Mouse (Mus musculus) C2C12 (cell line): ENCODE measurements at regions not wholly inside any gene's neighbourhood (a gene's known extent, or its start where the extent isn't known, plus 50 kb on each side); places are given as distances from the start of the nearest gene placed in this dataset.

Source experiments
- H3K27me3 ChIP-seq: one replicate; pipeline ENCODE4 v1.6.1; 2011; ENCODE audit not compliant: control insufficient read depth, insufficient read depth, insufficient read length
- H3K36me3 ChIP-seq: one replicate; pipeline ENCODE4 v1.6.1; 2011; ENCODE audit not compliant: control insufficient read depth, insufficient read depth
- H3K4me3 ChIP-seq: one replicate; pipeline ENCODE4 v1.5.1; 2011; ENCODE audit warnings: mild to moderate bottlenecking, control low read depth; ENCODE audit not compliant: poor library complexity, insufficient read depth, severe bottlenecking
- H3K79me2 ChIP-seq: one replicate; pipeline ENCODE4 v1.6.1; 2011; ENCODE audit not compliant: control insufficient read depth, insufficient read depth
- H3K79me3 ChIP-seq: one replicate; pipeline ENCODE4 v1.6.1; 2011; ENCODE audit warnings: low read depth, control low read depth
- H3ac ChIP-seq: one replicate; pipeline ENCODE3; 2011; ENCODE audit warnings: low read depth; ENCODE audit not compliant: control insufficient read depth, insufficient read length
- CEBPB ChIP-seq: IDR thresholded peaks from one replicate; pipeline ENCODE4 v1.6.1; 2011; ENCODE audit warnings: low read depth, mild to moderate bottlenecking, control low read depth, moderate library complexity
- CTCF ChIP-seq: IDR thresholded peaks from one replicate; pipeline ENCODE4 v1.5.1; 2011; ENCODE audit not compliant: control insufficient read depth, insufficient read depth, insufficient read length
- FOSL1 ChIP-seq: IDR thresholded peaks from one replicate; pipeline ENCODE4 v1.8.0; 2011; ENCODE audit warnings: mild to moderate bottlenecking, low read length; ENCODE audit not compliant: poor library complexity, insufficient read depth, severe bottlenecking
- MAX ChIP-seq: IDR thresholded peaks from one replicate; pipeline ENCODE4 v1.6.1; 2011; ENCODE audit warnings: mild to moderate bottlenecking, control low read depth
- MYOD1 ChIP-seq: IDR thresholded peaks from one replicate; pipeline ENCODE4 v1.6.1; 2011; ENCODE audit warnings: low read depth; ENCODE audit not compliant: control insufficient read depth, insufficient read length
- MYOG ChIP-seq: IDR thresholded peaks from one replicate; pipeline ENCODE4 v1.6.1; 2011; ENCODE audit not compliant: control insufficient read depth, insufficient read length; ENCODE audit errors: extremely low read depth
- USF1 ChIP-seq: IDR thresholded peaks from one replicate; pipeline ENCODE4 v1.6.1; 2011; ENCODE audit warnings: low read depth, mild to moderate bottlenecking, control low read depth, moderate library complexity

- H3K79me3 ChIP-seq = no peaks in the 10 kb centered on the region
- no peaks in the 10 kb centered on the region for H3K79me2 ChIP-seq
- TF ChIP-seq MAX = no peak
- TF ChIP-seq CTCF = no peak
- no peak for TF ChIP-seq MYOD1
- TF ChIP-seq MYOG = no peak
- no peak for TF ChIP-seq FOSL1
- TF ChIP-seq CEBPB = no peak
- H3K4me3 ChIP-seq = no peak overlapping the region
- no peaks in the 10 kb centered on the region for H3K36me3 ChIP-seq
- no peak overlapping the region for H3ac ChIP-seq
- no peaks in the 10 kb centered on the region for H3K27me3 ChIP-seq
These were observed 79.1 kb upstream of the Tle4 start for GRCm38 (mm10) chr19:14676929-14677328.

GRCm38 (mm10) chr19:14670821-14671104, 72.9 kb upstream of the Tle4 start:
- Histone ChIP-seq H3K36me3 (no peaks in the 10 kb centered on the region), H3K27me3 (no peaks in the 10 kb centered on the region)
- TF ChIP-seq CEBPB = no peak

GRCm38 (mm10) chr19:14670078-14670820, 72.4 kb upstream of the Tle4 start:
- Histone ChIP-seq H3K27me3 (no peaks in the 10 kb centered on the region), H3ac (no peak overlapping the region), H3K79me2 (no peaks in the 10 kb centered on the region), H3K36me3 (no peaks in the 10 kb centered on the region), H3K4me3 (no peak overlapping the region), H3K79me3 (no peaks in the 10 kb centered on the region)
- TF ChIP-seq CEBPB (no peak), USF1 (no peak), MAX (no peak), FOSL1 (no peak), MYOD1 (no peak)

More at GRCm38 (mm10) chr19:14670821-14671104, 72.9 kb upstream of the Tle4 start:
- no peak overlapping the region for H3K4me3 ChIP-seq
- H3ac ChIP-seq = no peak overlapping the region
- no peaks in the 10 kb centered on the region for H3K79me3 ChIP-seq
- H3K79me2 ChIP-seq = no peaks in the 10 kb centered on the region

- no peaks in the 10 kb centered on the region for H3K27me3 ChIP-seq
- no peaks in the 10 kb centered on the region for H3K79me2 ChIP-seq
- H3K79me3 ChIP-seq = no peaks in the 10 kb centered on the region
- no peak overlapping the region for H3ac ChIP-seq
- H3K4me3 ChIP-seq = no peak overlapping the region
- TF ChIP-seq FOSL1 = no peak
- no peak for TF ChIP-seq CEBPB
- no peak for TF ChIP-seq CTCF
- no peak for TF ChIP-seq USF1
- no peak for TF ChIP-seq MYOD1
- TF ChIP-seq MYOG = no peak
- no peak for TF ChIP-seq MAX
- no peaks in the 10 kb centered on the region for H3K36me3 ChIP-seq
These were observed 70.8 kb upstream of the Tle4 start for GRCm38 (mm10) chr19:14668512-14669181.

GRCm38 (mm10) chr19:14664682-14665417, 67.0 kb upstream of the Tle4 start:
- H3ac ChIP-seq = no peak overlapping the region
- H3K36me3 ChIP-seq = no peaks in the 10 kb centered on the region
- TF ChIP-seq MYOG (no peak), CTCF (no peak), CEBPB (no peak), MAX (no peak)
- no peaks in the 10 kb centered on the region for H3K79me3 ChIP-seq
- no peak overlapping the region for H3K4me3 ChIP-seq
- H3K27me3 ChIP-seq = no peaks in the 10 kb centered on the region
- H3K79me2 ChIP-seq = no peaks in the 10 kb centered on the region

- Histone ChIP-seq H3K79me2 (no peaks in the 10 kb centered on the region), H3ac (no peak overlapping the region), H3K4me3 (no peak overlapping the region), H3K27me3 (no peaks in the 10 kb centered on the region), H3K36me3 (no peaks in the 10 kb centered on the region), H3K79me3 (no peaks in the 10 kb centered on the region)
- TF ChIP-seq USF1 = no peak
- TF ChIP-seq MAX = no peak
- no peak for TF ChIP-seq FOSL1
- no peak for TF ChIP-seq CTCF
- no peak for TF ChIP-seq MYOD1
- TF ChIP-seq CEBPB = no peak
- no peak for TF ChIP-seq MYOG
These were observed 66.3 kb upstream of the Tle4 start for GRCm38 (mm10) chr19:14664096-14664586.
